Mouse (Mus musculus) 416B (cell line): ENCODE measurements around the gene Gde1.
A peak's percentile ranks its signal among the peaks of the same experiment; 100 is the strongest.

ENCODE experiments used
- DNase-seq: peaks from one replicate; pipeline ENCODE4 v3.0.0; 2011; ENCODE audit warnings: low read depth

Gene Gde1

GRCm38 (mm10) chr7:118706488-118706887 lies 910 bp upstream of the Gde1 start:
- no peak for DNase-seq

DNA sequence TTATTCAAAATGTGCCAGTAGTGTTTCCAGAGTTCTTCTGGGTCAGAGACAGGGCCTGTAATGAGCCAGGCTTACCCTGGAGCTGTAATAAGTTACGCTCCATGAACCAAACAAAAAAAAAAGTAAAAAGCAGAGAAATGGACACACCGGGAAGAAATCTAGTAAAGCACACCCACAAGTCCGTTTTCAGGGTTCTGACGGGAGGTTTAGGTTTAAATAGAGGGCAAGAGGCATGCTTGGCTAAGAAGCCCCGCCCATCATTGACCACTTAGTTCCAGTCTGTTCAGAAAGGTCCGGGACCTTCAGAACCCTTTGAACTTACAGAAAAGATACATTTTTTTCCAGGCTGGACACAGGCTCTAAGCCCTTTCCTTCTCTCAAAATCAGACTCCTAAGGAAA lies 473 bp upstream of the Gde1 start:
- DNase-seq, result no peak

DNA sequence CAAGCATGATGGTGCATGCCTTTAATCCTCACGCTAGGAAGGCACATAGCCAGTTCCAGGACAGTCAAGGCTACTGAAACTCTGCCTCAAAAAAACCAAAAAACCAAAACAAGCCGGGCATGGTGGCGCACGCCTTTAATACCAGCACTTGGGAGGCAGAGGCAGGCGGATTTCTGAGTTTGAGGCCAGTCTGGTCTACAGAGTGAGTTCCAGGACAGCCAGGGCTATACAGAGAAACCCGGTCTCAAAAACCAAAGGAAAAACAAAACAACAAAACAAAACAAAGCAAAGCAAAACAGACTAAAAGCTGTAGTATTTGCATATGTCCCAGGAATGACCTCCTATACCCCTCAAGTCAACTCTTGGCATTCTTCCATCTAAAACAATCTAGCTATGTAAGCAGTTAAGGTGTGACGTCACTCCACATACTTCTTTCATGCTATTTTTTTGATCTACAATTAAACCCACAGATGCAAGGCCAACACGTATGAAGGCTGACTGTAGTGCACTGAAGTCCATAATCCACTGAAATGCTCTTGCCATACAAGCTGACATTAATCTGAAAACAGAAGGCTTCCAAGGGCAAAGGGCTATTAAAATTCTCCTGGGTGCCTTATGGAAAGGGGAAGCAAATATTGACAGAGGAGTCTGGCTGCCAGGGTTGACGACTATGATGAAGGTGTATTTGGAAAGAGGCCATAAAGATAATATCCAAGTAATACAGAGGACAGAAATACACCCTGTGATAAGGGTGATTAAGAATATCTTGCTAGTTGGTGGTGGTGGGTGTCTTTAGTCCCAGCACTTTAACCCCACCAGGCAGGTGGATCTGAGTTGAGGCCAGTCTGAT lies 1.4 kb downstream of the Gde1 start:
- DNase-seq, result peak; percentile 26

DNA sequence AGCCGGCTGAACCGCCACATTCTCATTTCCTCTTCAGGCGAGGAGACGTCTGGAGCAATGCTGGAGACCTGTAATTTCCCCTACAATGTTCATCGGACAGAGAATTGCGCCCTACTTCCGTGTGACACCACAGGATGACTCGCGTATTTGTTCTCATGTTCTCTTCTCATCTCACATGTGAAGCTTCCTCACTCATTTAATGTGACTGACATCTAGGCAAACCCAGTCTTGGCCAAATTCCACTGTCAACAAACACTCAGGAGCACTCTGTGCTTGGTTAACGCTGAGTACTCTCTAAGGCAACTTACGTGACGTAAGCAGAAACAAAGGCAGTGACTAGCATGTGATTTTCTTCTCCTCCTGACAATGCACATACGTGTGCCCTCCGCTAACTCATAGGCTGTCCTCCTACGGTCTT lies 2.4 kb downstream of the Gde1 start:
- peak; percentile 86 for DNase-seq

- DNase-seq, result peak; percentile 68
These were observed 6.7 kb downstream of the Gde1 start for GRCm38 (mm10) chr7:118698882-118699281.

GRCm38 (mm10) chr7:118697168-118697567 lies 8.4 kb downstream of the Gde1 start:
- DNase-seq, result peak; percentile 54

DNA sequence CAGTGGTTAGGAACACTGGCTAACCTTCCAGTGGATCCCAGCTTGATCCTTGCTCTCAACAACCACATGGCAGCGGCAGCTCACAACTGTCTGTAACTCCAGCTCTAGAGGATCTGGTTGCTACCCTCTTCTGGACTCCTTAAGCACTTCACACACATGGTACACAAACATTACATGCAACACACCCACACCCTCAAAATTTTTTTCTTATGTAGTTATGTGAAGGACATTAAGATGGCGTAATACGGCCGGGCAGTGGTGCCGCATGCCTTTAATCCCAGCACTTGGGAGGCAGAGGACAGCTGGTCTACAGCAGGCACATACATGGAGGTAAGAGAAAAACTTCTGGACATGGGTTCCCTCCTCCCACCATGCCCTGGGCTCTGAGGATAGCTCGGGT lies 9.4 kb downstream of the Gde1 start:
- DNase-seq, result no peak

DNA sequence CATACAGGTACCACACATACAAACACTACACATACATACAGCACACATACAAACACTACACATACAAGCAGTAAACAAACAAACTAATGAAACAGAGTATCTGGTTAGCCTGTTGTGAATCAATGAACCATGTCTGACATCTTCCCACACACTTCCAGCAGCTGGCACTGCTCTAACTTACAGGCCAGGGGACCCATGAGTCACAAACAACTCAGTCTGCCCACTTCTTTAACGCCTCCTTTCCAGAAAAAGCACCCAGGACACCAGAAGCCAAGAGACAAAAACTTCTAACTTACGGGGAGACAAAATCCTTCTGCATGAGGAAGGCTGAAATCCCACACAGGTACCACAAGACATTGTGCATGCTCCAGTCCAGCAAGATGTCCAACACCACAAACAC lies 14.3 kb downstream of the Gde1 start:
- DNase-seq, result no peak

DNA sequence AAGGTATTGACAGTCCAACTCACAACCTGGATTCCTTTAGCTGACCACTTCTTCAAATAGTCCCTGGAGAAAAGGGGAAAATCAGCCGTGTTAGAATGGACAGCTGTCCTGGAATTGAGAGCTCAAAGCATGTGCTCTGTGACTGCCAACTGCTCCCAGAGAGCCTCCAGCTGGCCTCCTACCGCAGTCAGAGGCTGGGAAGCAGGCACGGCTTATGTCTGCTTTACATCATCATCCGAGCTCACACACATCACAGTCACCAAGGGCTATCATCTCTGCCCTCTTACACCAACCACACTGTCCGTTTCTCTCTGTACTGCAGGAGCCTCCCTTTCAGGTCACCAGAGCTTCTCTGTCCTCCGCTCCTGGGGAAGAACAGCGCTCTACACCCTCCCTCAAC lies 16.5 kb downstream of the Gde1 start:
- DNase-seq, result no peak

- peak; percentile 70 for DNase-seq
These were observed 17.4 kb downstream of the Gde1 start for GRCm38 (mm10) chr7:118688199-118688598.

GRCm38 (mm10) chr7:118676826-118677225 lies 28.8 kb downstream of the Gde1 start:
- DNase-seq, result no peak

GRCm38 (mm10) chr7:118670142-118670541 lies 35.4 kb downstream of the Gde1 start:
- DNase-seq, result no peak

GRCm38 (mm10) chr7:118667773-118668172 lies 37.8 kb downstream of the Gde1 start:
- DNase-seq, result no peak

DNA sequence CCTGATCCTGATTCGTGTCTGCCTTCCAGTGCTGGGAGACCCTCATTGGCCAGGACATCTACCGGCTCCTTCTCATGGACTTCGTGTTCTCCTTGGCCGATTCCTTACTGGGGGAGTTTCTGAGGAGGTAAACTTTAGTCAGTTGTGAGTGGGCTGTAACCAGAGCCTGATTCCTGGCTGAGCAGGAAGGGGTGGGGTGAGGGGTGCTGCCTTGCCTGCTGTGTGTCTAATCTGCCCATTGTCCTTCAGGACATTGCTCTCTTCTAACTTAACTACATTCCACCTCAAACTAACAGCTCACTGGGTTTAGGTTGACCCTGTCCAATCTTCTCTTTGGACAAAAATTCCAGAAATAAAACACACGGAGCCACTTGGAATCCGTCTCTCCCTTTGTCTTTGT lies 48.8 kb downstream of the Gde1 start:
- DNase-seq, result no peak

GRCm38 (mm10) chr7:118652572-118653295 lies 52.8 kb downstream of the Gde1 start:
- DNase-seq, result no peak

DNA sequence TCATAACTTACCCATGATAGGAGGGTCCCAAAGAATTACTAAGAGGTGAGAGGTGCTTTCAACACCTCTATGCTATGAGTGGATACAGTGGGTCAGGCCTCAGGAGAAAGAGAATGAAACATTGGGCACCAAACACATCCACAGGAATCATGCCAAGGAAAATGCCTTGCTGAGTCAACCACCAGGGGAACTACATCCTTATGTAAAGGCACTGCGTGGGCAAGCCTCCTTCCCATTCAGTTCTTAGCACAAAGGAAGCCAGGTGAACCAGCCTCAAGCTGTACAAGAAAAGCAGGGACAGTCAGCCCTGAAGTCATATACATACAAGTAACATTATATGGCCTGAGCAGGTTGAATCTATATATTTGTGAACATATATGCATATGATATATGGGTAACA lies 54.7 kb downstream of the Gde1 start:
- DNase-seq, result no peak

DNA sequence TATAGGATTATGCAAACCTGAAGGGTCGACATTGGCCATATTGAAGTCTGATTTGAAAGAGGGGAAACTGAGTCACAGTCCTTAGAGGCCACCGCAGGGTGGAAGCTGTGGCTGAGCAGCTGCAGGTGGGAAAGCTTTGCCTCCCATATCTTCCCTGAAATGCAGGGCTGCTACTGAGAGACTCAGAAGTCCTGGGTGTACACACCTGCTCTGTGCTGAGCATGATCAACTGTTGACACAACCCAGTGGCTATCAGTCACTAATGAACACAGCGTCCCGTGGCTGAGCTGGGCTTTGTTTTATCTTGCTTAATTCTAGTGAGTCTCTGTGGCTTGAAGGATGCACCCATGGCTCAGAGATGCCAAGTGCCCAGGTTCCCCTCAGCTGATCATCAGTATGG lies 55.5 kb downstream of the Gde1 start:
- DNase-seq, result no peak

GRCm38 (mm10) chr7:118649328-118649727 lies 56.2 kb downstream of the Gde1 start:
- no peak for DNase-seq

DNA sequence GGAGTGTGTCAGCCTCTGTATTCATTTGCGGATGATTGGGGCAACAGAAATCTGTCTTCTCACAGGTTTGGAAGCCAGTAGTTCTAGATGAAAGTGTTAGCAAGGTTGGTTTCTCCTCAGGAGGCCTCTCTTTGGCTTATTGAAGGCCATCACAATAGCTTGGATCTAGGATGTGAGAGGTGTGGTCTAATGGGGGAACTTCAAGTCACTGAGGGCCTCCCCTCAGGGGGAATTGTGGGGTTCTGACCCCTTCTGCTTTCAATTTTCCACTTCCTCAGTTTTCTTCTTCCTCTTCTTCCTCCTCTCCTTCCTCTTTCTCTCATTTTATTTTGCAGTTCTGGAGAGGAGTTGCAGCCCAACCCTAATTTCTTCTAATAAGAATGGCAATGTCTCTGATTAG lies 59.3 kb downstream of the Gde1 start:
- DNase-seq, result no peak
